Mouse (Mus musculus) urinary bladder, postnatal 25 days (tissue): ENCODE data around the gene Acp2.
A peak's percentile ranks its signal among the peaks of the same experiment; 100 is the strongest.

ENCODE experiments used
- DNase-seq: peaks from one replicate; pipeline ENCODE4 v3.0.0; 2022; ENCODE audit warnings: low spot score

The Acp2 gene

GRCm38 (mm10) chr2:91256256-91257125 lies 53.8 kb downstream of the Acp2 start:
- DNase-seq: peak; percentile 63

GRCm38 (mm10) chr2:91257126-91257980 lies 54.7 kb downstream of the Acp2 start:
- peak; percentile 37 for DNase-seq

GRCm38 (mm10) chr2:91258054-91258453 lies 55.4 kb downstream of the Acp2 start:
- no peak for DNase-seq

- DNase-seq: no peak
These were observed 56.1 kb downstream of the Acp2 start for GRCm38 (mm10) chr2:91258830-91259229.

GRCm38 (mm10) chr2:91259493-91259892 lies 56.8 kb downstream of the Acp2 start:
- DNase-seq: no peak
